Mouse (Mus musculus): Measurements from ENCODE around the gene Krt27.

- TF ChIP-seq GATA1 (IDR thresholded peaks at IDR 0.05; ENCODE audit: low read length) (no peak), TAL1 (IDR thresholded peaks at IDR 0.05; ENCODE audit: low read length) (no peak)
These were observed 28.7 kb upstream of the Krt27 start for GRCm38 (mm10) chr11:99379568-99379967.
